Mouse (Mus musculus) liver, embryonic 13.5 days (tissue): ENCODE data around the gene Hemk1. TPM values are rescaled to one million over a fixed set of nuclear protein-coding genes. Genes with fewer than 3 reads are reported as not detected.
A peak's percentile ranks its signal among the peaks of the same experiment; 100 is the strongest.

Source experiments
- ATAC-seq: fragments of 200-750 bp; cut with Nextera tagmentation; 2 replicates; pipeline ENCODE4 v1.8.0; 2017; ENCODE audit warnings: low read depth, mild to moderate bottlenecking, moderate number of reproducible peaks, moderate library complexity
- DNase-seq: peaks from one replicate; pipeline ENCODE4 v3.0.0; 2022
- H3K27ac ChIP-seq: fragments of 300-500 bp; sonication (generic); 2 replicates; pipeline ENCODE4 v1.5.1; 2015; ENCODE audit warnings: moderate library complexity, mild to moderate bottlenecking, inconsistent platforms
- H3K27me3 ChIP-seq: fragments of 300-500 bp; sonication (generic); 2 replicates; pipeline ENCODE4 v1.6.1; 2015; ENCODE audit warnings: mild to moderate bottlenecking, inconsistent platforms
- H3K36me3 ChIP-seq: fragments of 300-500 bp; sonication (generic); 2 replicates; pipeline ENCODE4 v1.6.1; 2015; ENCODE audit warnings: mild to moderate bottlenecking, inconsistent platforms
- H3K4me1 ChIP-seq: fragments of 300-500 bp; sonication (generic); replicated peaks from 2 replicates; pipeline ENCODE4 v1.6.1; 2015; ENCODE audit warnings: inconsistent platforms
- H3K4me2 ChIP-seq: fragments of 300-500 bp; sonication (generic); 2 replicates; pipeline ENCODE4 v1.6.1; 2015; ENCODE audit warnings: inconsistent platforms, mild to moderate bottlenecking, moderate library complexity
- H3K4me3 ChIP-seq: fragments of 300-500 bp; sonication (generic); replicated peaks from 2 replicates; pipeline ENCODE4 v1.5.1; 2015; ENCODE audit warnings: mild to moderate bottlenecking, inconsistent platforms
- H3K9ac ChIP-seq: fragments of 300-500 bp; sonication (generic); 2 replicates; pipeline ENCODE4 v1.6.1; 2015; ENCODE audit warnings: mild to moderate bottlenecking, inconsistent platforms
- H3K9me3 ChIP-seq: fragments of 300-500 bp; sonication (generic); replicated peaks from 2 replicates; pipeline ENCODE4 v1.6.1; 2016; ENCODE audit warnings: inconsistent platforms
- whole genome bisulfite sequencing: fragments of 180-500 bp; shearing (Covaris S2); methylation state at CpG from one replicate; pipeline ENCODE4 v1.1.7; 2015; ENCODE audit not compliant: insufficient replicate concordance; 5-methylcytosine and 5-hydroxymethylcytosine counted together
- polyA plus RNA-seq: library from polyadenylated mRNA; unstranded; fragments of >200 nt; fragmentation: Nextera tagmentation; extraction: Ambion mirVana; gene quantifications from 2 replicates; pipeline ENCODE4 v1.2.1, GENCODE M21; 2015

The Hemk1 gene
- polyA plus RNA-seq, 1 experiment from 2014 or later, result 3.8 TPM

- ATAC-seq, result no peak
- H3K9ac ChIP-seq, result no peak overlapping the region
- H3K4me3 ChIP-seq, result no peak overlapping the region
- H3K4me2 ChIP-seq, result peak overlapping the region; percentile 56; the same call in 1 of the 2 replicates
- peaks cover 27% of the 10 kb centered on the region for H3K4me1 ChIP-seq
- no peaks in the 10 kb centered on the region for H3K9me3 ChIP-seq
- 50% methylated on average over 8 of the region's 8 CpGs for WGBS
- H3K27ac ChIP-seq, result no peak overlapping the region
- no peaks in the 10 kb centered on the region for H3K36me3 ChIP-seq
- no peaks in the 10 kb centered on the region for H3K27me3 ChIP-seq
- DNase-seq, result no peak
Measured at GRCm38 (mm10) chr9:107278527-107279377, 59.4 kb downstream of the Hemk1 start.

GRCm38 (mm10) chr9:107278126-107278525 lies 60.0 kb downstream of the Hemk1 start:
- ATAC-seq, result no peak
- Histone ChIP-seq H3K27me3 (no peaks in the 10 kb centered on the region), H3K4me3 (no peak overlapping the region), H3K4me1 (peaks cover 32% of the 10 kb centered on the region), H3K36me3 (no peaks in the 10 kb centered on the region), H3K9ac (no peak overlapping the region), H3K27ac (no peak overlapping the region), H3K4me2 (no peak overlapping the region), H3K9me3 (no peaks in the 10 kb centered on the region)
- 58% methylated on average over 4 of the region's 4 CpGs for WGBS
- DNase-seq, result no peak

GRCm38 (mm10) chr9:107277603-107278002 lies 60.5 kb downstream of the Hemk1 start:
- Histone ChIP-seq H3K4me1 (peaks cover 37% of the 10 kb centered on the region), H3K36me3 (no peaks in the 10 kb centered on the region), H3K9me3 (no peaks in the 10 kb centered on the region), H3K9ac (no peak overlapping the region), H3K4me3 (no peak overlapping the region), H3K4me2 (no peak overlapping the region), H3K27me3 (no peaks in the 10 kb centered on the region), H3K27ac (no peak overlapping the region)
- DNase-seq (no peak), ATAC-seq (no peak)
- 63% methylated on average over 7 of the region's 7 CpGs for WGBS

Other genes with a start within 250 kb of the Hemk1 start
- gene Dock3, start 106.4 kb downstream of the Hemk1 start, polyA plus RNA-seq, result 0.09 and 0.19 TPM in 2 replicates
- 9.1 and 10.2 TPM in 2 replicates for gene Mapkapk3, start 48.5 kb downstream of the Hemk1 start, polyA plus RNA-seq
- 10.7 and 12.2 TPM in 2 replicates for gene Cish, start 42.3 kb downstream of the Hemk1 start, polyA plus RNA-seq
- gene 6430571L13Rik, start 2.3 kb upstream of the Hemk1 start, polyA plus RNA-seq, result 0.03 and 0.09 TPM in 2 replicates
- gene Cacna2d2, start 61.3 kb upstream of the Hemk1 start, polyA plus RNA-seq, result 0.05 TPM in 1 of 2 replicates, not detected in the other
- gene Tmem115, start 195.6 kb upstream of the Hemk1 start, polyA plus RNA-seq, result 16.5 and 18.3 TPM in 2 replicates
- 17.4 and 17.7 TPM in 2 replicates for gene Cyb561d2, start 203.8 kb upstream of the Hemk1 start, polyA plus RNA-seq
- 14.3 and 16.0 TPM in 2 replicates for gene Nprl2, start 203.9 kb upstream of the Hemk1 start, polyA plus RNA-seq
- gene Zmynd10, start 208.9 kb upstream of the Hemk1 start, polyA plus RNA-seq, result 0.21 TPM in 1 of 2 replicates, not detected in the other
- gene Rassf1, start 213.2 kb upstream of the Hemk1 start, polyA plus RNA-seq, result 17.5 and 18.2 TPM in 2 replicates
- gene Tusc2, start 224.9 kb upstream of the Hemk1 start, polyA plus RNA-seq, result 40.1 and 44.6 TPM in 2 replicates
- 43.8 and 44.7 TPM in 2 replicates for gene Hyal2, start 229.6 kb upstream of the Hemk1 start, polyA plus RNA-seq
- gene Hyal1, start 238.6 kb upstream of the Hemk1 start, polyA plus RNA-seq, result 2.6 TPM in 2 replicates
- gene Naa80, start 240.5 kb upstream of the Hemk1 start, polyA plus RNA-seq, result 10.5 and 12.2 TPM in 2 replicates
- gene Hyal3, start 242.5 kb upstream of the Hemk1 start, polyA plus RNA-seq, result 0.82 and 1.2 TPM in 2 replicates
- 167 and 175 TPM in 2 replicates for gene Ifrd2, start 249.3 kb upstream of the Hemk1 start, polyA plus RNA-seq